Mouse (Mus musculus): ENCODE data around the gene Bbs12.

GRCm38 (mm10) chr3:37354737-37355136, 42.4 kb downstream of the Bbs12 start:
- TF ChIP-seq CTCF (IDR thresholded peaks at IDR 0.05; ENCODE audit: low read depth) (no peak), EP300 (IDR thresholded peaks at IDR 0.05; ENCODE audit: low read depth) (no peak)

Data from heart, postnatal 0 days (tissue).